Mouse (Mus musculus): ENCODE results near the gene Higd1a.
A peak's percentile ranks its signal among the peaks of the same experiment; 100 is the strongest.

Gene Higd1a

DNA sequence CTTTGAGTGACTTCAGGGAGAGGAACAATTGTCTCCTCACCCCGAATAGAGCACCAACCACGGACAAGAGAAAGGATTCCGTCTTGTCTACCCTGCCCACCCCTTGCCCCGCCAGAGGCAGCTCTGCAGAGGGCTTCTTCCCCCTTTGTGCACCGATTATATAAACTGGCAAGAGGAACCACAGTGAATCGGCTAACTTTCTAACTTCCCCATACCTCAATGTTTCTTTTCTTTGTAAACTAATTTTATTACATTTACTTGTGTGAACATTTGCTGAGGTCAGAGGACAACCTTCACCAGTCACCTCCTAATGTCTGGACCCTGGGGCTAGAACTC lies at the start of gene Higd1a:
Gene Higd1a, minus strand, starts transcription at position 210 of the 336 bp plus-strand sequence.
- DNase-seq: no peak

GRCm38 (mm10) chr9:121907356-121908070 lies 49.4 kb upstream of the Higd1a start:
- DNase-seq: no peak

DNA sequence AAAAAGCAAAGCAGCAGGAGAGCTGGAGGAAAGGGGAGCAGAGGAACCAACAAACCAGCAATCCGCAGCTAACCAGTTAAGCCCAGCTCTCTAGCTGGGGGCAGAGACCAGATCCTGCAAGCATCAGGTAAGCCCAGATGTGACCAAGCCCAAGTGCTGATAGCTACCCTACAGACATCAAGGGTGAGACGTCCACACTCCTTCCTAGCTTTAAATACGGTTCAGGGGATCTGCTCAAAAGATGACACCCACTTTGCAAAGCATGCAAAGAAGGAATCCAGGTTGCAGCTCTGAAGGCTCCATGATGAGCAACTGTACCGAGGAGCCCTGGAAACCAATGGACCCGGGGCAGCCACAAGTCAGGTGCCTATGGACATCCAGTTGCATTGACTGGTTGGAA lies 48.3 kb upstream of the Higd1a start:
- DNase-seq: no peak

GRCm38 (mm10) chr9:121905556-121906185 lies 47.5 kb upstream of the Higd1a start:
- no peak for DNase-seq

GRCm38 (mm10) chr9:121904946-121905345 lies 46.8 kb upstream of the Higd1a start:
- no peak for DNase-seq

GRCm38 (mm10) chr9:121904319-121904718 lies 46.2 kb upstream of the Higd1a start:
- no peak for DNase-seq

GRCm38 (mm10) chr9:121903476-121904305 lies 45.5 kb upstream of the Higd1a start:
- no peak for DNase-seq

DNA sequence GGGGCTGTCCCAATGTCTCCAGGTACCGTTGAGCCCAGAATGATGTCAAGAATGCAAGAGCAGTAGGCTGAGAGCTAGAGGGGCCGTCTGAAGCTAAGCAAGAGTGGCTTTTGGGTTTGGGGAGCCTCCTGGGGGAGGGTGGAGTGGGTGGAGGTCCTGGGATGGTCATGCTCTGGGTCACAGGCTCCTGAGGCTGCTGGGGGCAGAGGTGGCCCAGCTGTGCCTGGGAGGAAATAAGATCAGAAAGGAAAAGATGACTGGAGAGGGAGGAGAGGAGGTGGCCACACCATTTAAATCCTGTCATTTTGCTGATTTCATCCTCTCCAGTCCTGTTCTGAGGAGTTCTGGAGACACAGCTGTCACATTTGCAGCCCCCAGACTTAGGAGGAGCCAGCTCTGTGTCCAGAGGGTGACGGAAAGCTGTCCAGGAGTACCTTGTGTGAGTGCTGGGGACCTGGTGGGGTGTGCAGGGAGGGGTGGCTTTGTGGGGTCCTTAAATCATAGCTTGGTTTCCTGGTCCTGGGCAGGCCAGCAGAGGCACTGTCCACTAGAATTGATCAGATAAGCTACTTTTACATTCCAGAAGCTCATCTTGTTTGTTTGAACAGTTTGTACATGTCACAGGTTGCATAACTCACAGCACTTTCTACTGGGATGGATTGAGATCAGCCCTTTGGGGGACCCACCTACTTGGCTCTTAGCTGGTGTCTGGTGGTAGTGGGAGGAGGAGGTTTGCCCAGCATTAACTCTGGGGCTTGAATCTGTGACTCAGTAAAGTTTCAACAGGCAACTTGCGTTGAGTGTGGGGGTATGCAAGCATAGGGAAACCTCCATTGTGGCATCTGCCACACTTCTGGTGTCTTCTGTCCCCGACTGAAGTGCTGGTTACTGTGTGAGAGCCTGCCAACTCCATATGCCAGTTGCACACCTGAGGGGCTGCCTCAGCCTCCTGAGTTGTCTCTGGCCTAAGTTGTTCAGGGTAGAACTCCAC lies 43.8 kb upstream of the Higd1a start:
- DNase-seq: no peak

- DNase-seq: no peak
Measured at GRCm38 (mm10) chr9:121900282-121900855, 42.2 kb upstream of the Higd1a start.

- no peak for DNase-seq
Measured at GRCm38 (mm10) chr9:121899306-121899705, 41.1 kb upstream of the Higd1a start.

GRCm38 (mm10) chr9:121898245-121898644 lies 40.1 kb upstream of the Higd1a start, which contains the start of gene Ackr2:
Gene Ackr2 (plus strand): TSS chr9:121898355.
- DNase-seq: no peak

DNA sequence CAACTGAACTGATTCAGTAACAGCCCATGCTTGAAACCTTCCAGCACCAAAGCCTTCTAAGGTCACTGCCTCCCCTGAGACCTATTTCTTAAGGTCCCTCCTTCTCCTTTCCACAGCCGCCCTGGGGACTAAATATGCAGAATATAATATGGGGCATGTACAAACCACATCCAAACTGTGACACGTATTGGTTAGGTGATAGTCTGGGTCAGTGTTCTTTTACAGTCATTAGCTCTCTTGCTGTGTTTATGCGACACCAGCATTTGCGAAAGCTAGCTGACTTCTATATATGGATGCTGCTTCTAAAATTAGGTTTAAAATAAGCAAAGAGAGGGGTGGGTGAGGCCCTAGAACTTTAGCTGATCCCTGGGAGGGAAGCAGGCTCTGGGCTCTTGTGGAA lies 38.7 kb upstream of the Higd1a start:
- DNase-seq: no peak

DNA sequence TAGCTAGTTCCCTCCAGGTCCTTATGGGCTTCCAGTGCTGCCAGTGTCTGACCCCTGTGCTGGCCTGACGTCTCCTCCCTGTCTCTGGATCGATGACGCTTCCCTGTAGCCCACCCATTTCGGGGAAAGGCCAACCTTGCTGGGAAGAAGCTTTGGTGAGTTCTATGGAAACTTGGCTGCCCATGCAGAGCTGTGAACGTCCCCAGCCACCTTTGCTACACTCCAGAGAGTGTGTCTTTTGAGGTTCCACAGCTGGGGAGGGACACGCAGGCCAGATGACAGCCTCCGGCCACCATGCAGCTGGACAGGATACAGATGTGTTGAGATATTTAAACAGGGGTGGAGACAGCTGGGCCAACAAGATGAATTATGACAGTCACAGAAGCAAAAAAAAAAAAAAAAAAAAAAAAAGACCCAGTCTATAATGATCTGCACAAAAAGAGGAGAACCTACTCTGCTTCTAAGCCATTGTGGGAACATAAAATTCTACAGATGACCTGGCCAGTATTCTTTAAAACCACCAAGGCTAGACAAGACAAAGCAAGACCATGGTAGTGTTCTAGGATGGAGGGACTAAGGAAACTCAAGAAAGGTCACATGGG lies 37.3 kb upstream of the Higd1a start:
- DNase-seq: no peak

DNA sequence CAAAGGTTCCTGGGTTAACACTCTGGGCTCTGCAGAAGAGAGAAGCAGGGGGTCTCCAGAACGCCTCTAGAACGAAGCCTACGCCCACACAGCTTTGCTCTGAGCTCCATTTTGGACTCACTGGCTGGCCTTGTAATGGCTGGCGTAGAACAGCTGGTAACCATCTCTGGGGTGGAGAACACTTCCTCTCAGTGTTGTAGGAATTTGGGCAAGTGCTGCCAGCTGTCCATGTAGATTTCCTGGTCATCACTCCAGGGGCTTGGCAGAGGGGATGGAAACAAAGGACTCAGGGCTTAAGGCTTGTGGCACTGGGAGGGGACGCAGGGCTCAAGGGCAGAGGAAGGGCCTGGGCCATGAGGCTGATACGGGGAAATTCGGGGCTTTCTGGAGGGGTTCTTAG lies 36.3 kb upstream of the Higd1a start:
- no peak for DNase-seq

DNA sequence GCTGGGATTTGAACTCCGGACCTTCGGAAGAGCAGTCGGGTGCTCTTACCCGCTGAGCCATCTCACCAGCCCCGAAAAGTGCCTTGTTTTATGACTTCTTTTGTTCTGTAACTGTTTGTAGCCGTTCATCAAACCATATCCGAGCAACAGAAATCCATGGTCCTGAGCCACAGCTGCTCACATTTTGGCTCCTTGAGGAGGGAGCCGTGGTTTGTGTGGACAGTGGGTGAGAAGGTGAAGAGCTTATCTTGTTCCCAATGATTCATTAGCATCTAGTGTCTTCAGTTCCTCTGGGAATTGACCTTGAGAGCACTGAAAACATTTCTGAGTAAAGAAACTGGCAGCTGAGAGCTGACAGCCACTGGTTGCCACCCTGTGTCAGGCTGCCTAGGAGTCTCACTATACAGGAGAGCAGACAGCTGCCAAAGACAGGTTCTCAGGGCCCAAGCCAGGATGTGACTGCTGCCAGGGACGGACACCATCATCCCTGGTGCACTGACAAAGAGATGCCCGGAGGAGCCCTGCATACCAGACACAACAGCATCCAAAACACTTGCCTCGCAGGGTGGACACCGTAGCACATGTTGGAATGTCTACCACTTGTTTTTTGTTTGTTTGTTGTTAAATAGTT lies 34.0 kb upstream of the Higd1a start:
- no peak for DNase-seq

- DNase-seq: no peak
Measured at GRCm38 (mm10) chr9:121891301-121891700, 33.1 kb upstream of the Higd1a start.

DNA sequence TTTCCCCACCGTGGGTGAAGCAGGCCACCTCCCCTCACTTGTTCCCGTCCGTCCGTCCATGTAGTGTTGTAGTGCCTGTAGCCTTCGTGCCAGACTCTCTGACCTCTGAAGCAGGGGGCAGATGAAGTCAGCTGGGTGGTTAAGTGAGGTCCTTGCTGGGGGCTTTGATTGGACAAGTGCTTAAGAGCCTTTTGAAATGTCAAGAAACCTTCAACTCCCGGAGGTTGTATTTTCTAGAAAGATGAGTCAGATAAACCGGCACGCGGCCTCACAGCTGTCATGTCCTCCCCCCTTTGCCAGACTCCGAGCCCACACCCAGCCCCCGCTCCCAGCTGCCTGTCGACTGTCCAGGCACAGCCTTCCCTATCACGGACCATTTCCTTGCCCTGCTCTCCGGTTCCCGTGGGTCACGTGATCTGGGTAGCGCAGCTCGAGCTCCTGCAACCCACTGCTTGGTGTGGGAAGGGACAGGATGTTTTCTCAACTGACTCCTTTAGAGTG lies 32.3 kb upstream of the Higd1a start:
- peak; percentile 35 to 45 for DNase-seq

GRCm38 (mm10) chr9:121889927-121890440 lies 31.8 kb upstream of the Higd1a start:
- no peak for DNase-seq

DNA sequence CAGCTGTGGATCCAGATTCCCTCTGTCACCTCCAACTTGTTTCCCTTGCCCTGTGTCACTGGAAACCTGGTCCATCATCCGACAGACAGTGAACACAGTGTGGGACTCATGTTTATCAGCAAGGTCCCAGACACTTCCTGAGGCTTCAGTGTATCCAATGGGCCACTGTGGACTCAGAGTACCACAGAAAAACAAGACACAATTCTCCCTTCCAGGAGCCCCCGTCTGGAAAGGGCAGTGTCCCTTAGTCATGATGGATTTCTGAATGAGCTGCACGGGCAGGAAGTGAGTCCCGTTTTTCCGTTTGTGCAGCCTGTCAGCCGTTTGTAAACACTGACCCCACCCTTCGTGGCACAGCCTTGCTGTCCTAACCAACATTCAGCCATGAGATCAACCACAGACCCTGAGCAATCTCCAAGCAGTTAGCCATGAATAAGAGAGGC lies 23.9 kb upstream of the Higd1a start:
- no peak for DNase-seq

GRCm38 (mm10) chr9:121881301-121881700 lies 23.1 kb upstream of the Higd1a start:
- no peak for DNase-seq

- DNase-seq: peak; percentile 50 to 66
Measured at GRCm38 (mm10) chr9:121880840-121881239, 22.7 kb upstream of the Higd1a start.
